Mouse (Mus musculus) hindbrain, embryonic 15.5 days (tissue): ENCODE data around the gene Gmppa. TPM values are rescaled to one million over a fixed set of nuclear protein-coding genes. Genes with fewer than 3 reads are reported as not detected.

ENCODE experiments used
- ATAC-seq: fragments of 200-750 bp; cut with Nextera tagmentation; 2 replicates; pipeline ENCODE4 v1.8.0; 2017; ENCODE audit warnings: low read depth, moderate number of reproducible peaks, moderate TSS enrichment; ENCODE audit not compliant: low FRiP score
- H3K27ac ChIP-seq: fragments of 300-500 bp; sonication (generic); replicated peaks from 2 replicates; pipeline ENCODE4 v1.5.1; 2015; ENCODE audit warnings: mild to moderate bottlenecking, inconsistent platforms
- H3K27me3 ChIP-seq: fragments of 300-500 bp; sonication (generic); 2 replicates; pipeline ENCODE4 v1.6.1; 2015; ENCODE audit warnings: control low read depth, inconsistent platforms
- H3K36me3 ChIP-seq: fragments of 300-500 bp; sonication (generic); 2 replicates; pipeline ENCODE4 v1.6.1; 2015; ENCODE audit warnings: control low read depth, inconsistent platforms
- H3K4me1 ChIP-seq: fragments of 300-500 bp; sonication (generic); replicated peaks from 2 replicates; pipeline ENCODE4 v1.6.1; 2015; ENCODE audit warnings: control low read depth, inconsistent platforms
- H3K4me2 ChIP-seq: fragments of 300-500 bp; sonication (generic); 2 replicates; pipeline ENCODE4 v1.6.1; 2015; ENCODE audit warnings: moderate library complexity, mild to moderate bottlenecking, inconsistent platforms
- H3K4me3 ChIP-seq: fragments of 300-500 bp; sonication (generic); 2 replicates; pipeline ENCODE4 v1.5.1; 2015; ENCODE audit warnings: mild to moderate bottlenecking, inconsistent platforms
- H3K9ac ChIP-seq: fragments of 300-500 bp; sonication (generic); 2 replicates; pipeline ENCODE4 v1.6.1; 2015; ENCODE audit warnings: inconsistent platforms
- H3K9me3 ChIP-seq: fragments of 300-500 bp; sonication (generic); 2 replicates; pipeline ENCODE4 v1.6.1; 2016; ENCODE audit warnings: control low read depth, inconsistent platforms
- WGBS: fragments of 180-500 bp; shearing (Covaris S2); methylation state at CpG from one replicate; pipeline ENCODE4 v1.1.7; 2015; 5-methylcytosine and 5-hydroxymethylcytosine counted together
- polyA plus RNA-seq: library from polyadenylated mRNA; unstranded; fragments of >200 nt; fragmentation: Nextera tagmentation; extraction: Ambion mirVana; gene quantifications from 2 replicates; pipeline ENCODE4 v1.2.1, GENCODE M21; 2015

Gmppa gene
- polyA plus RNA-seq, 1 experiment from 2014 or later: 79.0 TPM

- Histone ChIP-seq H3K4me3 (peak overlapping the region; percentile 18), H3K36me3 (no peaks in the 10 kb centered on the region), H3K9me3 (no peaks in the 10 kb centered on the region), H3K9ac (no peak overlapping the region), H3K27ac (peak overlapping the region; percentile 33; the same call in 1 of the 2 replicates), H3K4me2 (peak overlapping the region; percentile 53), H3K27me3 (no peaks in the 10 kb centered on the region), H3K4me1 (peaks cover 48% of the 10 kb centered on the region)
- no peak for ATAC-seq
- 15% methylated on average over 23 of the region's 23 CpGs for WGBS
Measured at GRCm38 (mm10) chr1:75458789-75459684, 23.3 kb downstream of the Gmppa start.

GRCm38 (mm10) chr1:75460297-75460696 lies 24.6 kb downstream of the Gmppa start:
- no peak overlapping the region for H3K27ac ChIP-seq
- H3K4me1 ChIP-seq: peaks cover 46% of the 10 kb centered on the region
- H3K27me3 ChIP-seq: no peaks in the 10 kb centered on the region
- no peaks in the 10 kb centered on the region for H3K36me3 ChIP-seq
- no peak overlapping the region for H3K9ac ChIP-seq
- ATAC-seq: no peak
- no peaks in the 10 kb centered on the region for H3K9me3 ChIP-seq
- H3K4me2 ChIP-seq: no peak overlapping the region
- WGBS: 68% methylated on average over 7 of the region's 7 CpGs
- H3K4me3 ChIP-seq: no peak overlapping the region

GRCm38 (mm10) chr1:75462636-75463035 lies 26.9 kb downstream of the Gmppa start:
- H3K27ac ChIP-seq: no peak overlapping the region
- 40% methylated on average over 1 of the region's 1 CpGs for WGBS

GRCm38 (mm10) chr1:75463652-75464204 lies 28.0 kb downstream of the Gmppa start:
- H3K4me1 ChIP-seq: peaks cover 24% of the 10 kb centered on the region
- no peak overlapping the region for H3K9ac ChIP-seq
- H3K27ac ChIP-seq: no peak overlapping the region
- H3K36me3 ChIP-seq: no peaks in the 10 kb centered on the region
- H3K27me3 ChIP-seq: peaks cover 2% of the 10 kb centered on the region; the same call in 1 of the 2 replicates
- 88% methylated on average over 5 of the region's 5 CpGs for WGBS
- H3K4me2 ChIP-seq: no peak overlapping the region
- ATAC-seq: no peak
- H3K9me3 ChIP-seq: no peaks in the 10 kb centered on the region
- no peak overlapping the region for H3K4me3 ChIP-seq

More at GRCm38 (mm10) chr1:75462636-75463035, 26.9 kb downstream of the Gmppa start:
- Histone ChIP-seq H3K4me2 (no peak overlapping the region), H3K9me3 (no peaks in the 10 kb centered on the region), H3K36me3 (no peaks in the 10 kb centered on the region), H3K9ac (no peak overlapping the region), H3K4me3 (no peak overlapping the region), H3K4me1 (peaks cover 33% of the 10 kb centered on the region), H3K27me3 (no peaks in the 10 kb centered on the region; the same call in 1 of the 2 replicates)
- no peak for ATAC-seq

- no peak overlapping the region for H3K9ac ChIP-seq
- no peak overlapping the region for H3K4me3 ChIP-seq
- peak overlapping the region; percentile 36 for H3K4me2 ChIP-seq
- no peaks in the 10 kb centered on the region for H3K9me3 ChIP-seq
- 7% methylated on average over 14 of the region's 14 CpGs for WGBS
- H3K27ac ChIP-seq: no peak overlapping the region
- H3K27me3 ChIP-seq: peaks cover 8% of the 10 kb centered on the region; the same call in 1 of the 2 replicates
- ATAC-seq: peak; percentile 76
- H3K36me3 ChIP-seq: peaks cover 3% of the 10 kb centered on the region; the same call in 1 of the 2 replicates
- peaks cover 16% of the 10 kb centered on the region for H3K4me1 ChIP-seq
Measured at GRCm38 (mm10) chr1:75467215-75467927, 31.6 kb downstream of the Gmppa start.

- Histone ChIP-seq H3K4me2 (no peak overlapping the region), H3K4me1 (peaks cover 13% of the 10 kb centered on the region), H3K4me3 (no peak overlapping the region), H3K9me3 (no peaks in the 10 kb centered on the region), H3K9ac (no peak overlapping the region), H3K27me3 (peaks cover 8% of the 10 kb centered on the region; the same call in 1 of the 2 replicates), H3K36me3 (peaks cover 7% of the 10 kb centered on the region), H3K27ac (no peak overlapping the region)
- WGBS: 77% methylated on average over 17 of the region's 17 CpGs
- no peak for ATAC-seq
Measured at GRCm38 (mm10) chr1:75469287-75469825, 33.6 kb downstream of the Gmppa start.

- peaks cover 24% of the 10 kb centered on the region for H3K36me3 ChIP-seq
- no peaks in the 10 kb centered on the region for H3K9me3 ChIP-seq
- peaks cover 39% of the 10 kb centered on the region for H3K4me1 ChIP-seq
- WGBS: 95% methylated on average over 11 of the region's 11 CpGs
- no peaks in the 10 kb centered on the region for H3K27me3 ChIP-seq
- H3K4me3 ChIP-seq: no peak overlapping the region
- no peak for ATAC-seq
- H3K4me2 ChIP-seq: no peak overlapping the region
- no peak overlapping the region for H3K27ac ChIP-seq
- no peak overlapping the region for H3K9ac ChIP-seq
Measured at GRCm38 (mm10) chr1:75476441-75476840, 40.7 kb downstream of the Gmppa start.

GRCm38 (mm10) chr1:75477264-75477965 lies 41.7 kb downstream of the Gmppa start:
- H3K27ac ChIP-seq: no peak overlapping the region
- H3K4me1 ChIP-seq: peaks cover 49% of the 10 kb centered on the region
- H3K4me3 ChIP-seq: peak overlapping the region; percentile 95
- H3K9ac ChIP-seq: 0 out of 2 replicates have a peak overlapping the region, but pooled peaks have one; percentile 91
- peak overlapping the region; percentile 84 for H3K4me2 ChIP-seq
- H3K27me3 ChIP-seq: 0 out of 2 replicates have a peak, but pooled peaks cover 5% of the 10 kb centered on the region
- 10% methylated on average over 35 of the region's 35 CpGs for WGBS
- H3K36me3 ChIP-seq: peaks cover 21% of the 10 kb centered on the region
- no peak for ATAC-seq
- H3K9me3 ChIP-seq: no peaks in the 10 kb centered on the region

GRCm38 (mm10) chr1:75477966-75478290 lies 42.2 kb downstream of the Gmppa start:
- H3K9ac ChIP-seq: peak overlapping the region; percentile 91; the same call in 1 of the 2 replicates
- ATAC-seq: no peak
- 46% methylated on average over 3 of the region's 3 CpGs for WGBS
- H3K36me3 ChIP-seq: peaks cover 18% of the 10 kb centered on the region
- peak overlapping the region; percentile 95 for H3K4me3 ChIP-seq
- 0 out of 2 replicates have a peak, but pooled peaks cover 5% of the 10 kb centered on the region for H3K27me3 ChIP-seq
- H3K9me3 ChIP-seq: no peaks in the 10 kb centered on the region
- peaks cover 54% of the 10 kb centered on the region for H3K4me1 ChIP-seq
- H3K4me2 ChIP-seq: peak overlapping the region; percentile 84
- H3K27ac ChIP-seq: 0 out of 2 replicates have a peak overlapping the region, but pooled peaks have one; percentile 92

GRCm38 (mm10) chr1:75478497-75478896 lies 42.8 kb downstream of the Gmppa start:
- Histone ChIP-seq H3K4me2 (peak overlapping the region; percentile 84), H3K36me3 (peaks cover 19% of the 10 kb centered on the region), H3K4me3 (peak overlapping the region; percentile 95), H3K27me3 (0 out of 2 replicates have a peak, but pooled peaks cover 5% of the 10 kb centered on the region), H3K9ac (peak overlapping the region; percentile 91), H3K4me1 (peaks cover 55% of the 10 kb centered on the region), H3K9me3 (no peaks in the 10 kb centered on the region), H3K27ac (peak overlapping the region; percentile 92)
- WGBS: 0% methylated on average over 15 of the region's 25 CpGs
- no peak; the same call in 1 of the 2 replicates for ATAC-seq
